Mouse (Mus musculus) myocyte (in vitro differentiated cells): ENCODE measurements around the gene Nsmce1. TPM values are rescaled to one million over a fixed set of nuclear protein-coding genes. Genes with fewer than 3 reads are reported as not detected.

Experiments
- H3K27me3 ChIP-seq: one replicate; pipeline ENCODE4 v1.6.1; 2011; ENCODE audit not compliant: control insufficient read depth, insufficient read depth, insufficient read length
- H3K36me3 ChIP-seq: one replicate; pipeline ENCODE4 v1.6.1; 2011; ENCODE audit not compliant: control insufficient read depth, insufficient read depth
- H3K4me2 ChIP-seq: one replicate; pipeline ENCODE4 v1.6.1; 2011; ENCODE audit warnings: low read depth, control low read depth
- H3K4me3 ChIP-seq: one replicate; pipeline ENCODE4 v1.5.1; 2011; ENCODE audit warnings: mild to moderate bottlenecking, control low read depth, moderate library complexity
- H3K79me2 ChIP-seq: one replicate; pipeline ENCODE4 v1.6.1; 2011; ENCODE audit not compliant: control insufficient read depth, insufficient read depth
- H3ac ChIP-seq: one replicate; pipeline ENCODE4 v1.6.1; 2011; ENCODE audit not compliant: control insufficient read depth, insufficient read length
- CEBPB ChIP-seq: IDR thresholded peaks from 2 replicates; pipeline ENCODE4 v1.6.1; 2011; ENCODE audit warnings: mild to moderate bottlenecking, moderate library complexity; ENCODE audit not compliant: poor library complexity, insufficient read depth, severe bottlenecking
- E2F4 ChIP-seq: IDR thresholded peaks from one replicate; pipeline ENCODE4 v1.6.1; 2011; ENCODE audit warnings: mild to moderate bottlenecking, control low read depth, moderate library complexity; ENCODE audit not compliant: insufficient read depth
- MAX ChIP-seq: IDR thresholded peaks from one replicate; pipeline ENCODE4 v1.6.1; 2011; ENCODE audit warnings: low read depth, mild to moderate bottlenecking, control low read depth
- MYOD1 ChIP-seq, 3 experiments: IDR thresholded peaks; one replicate each; pipeline ENCODE4 v1.6.1; 2011; ENCODE audit warnings: control low read depth in 2 of 3, low read depth in 2 of 3, mild to moderate bottlenecking in 2 of 3, moderate library complexity in 1 of 3; ENCODE audit not compliant: insufficient read length in 2 of 3, control insufficient read depth in 1 of 3
- MYOG ChIP-seq, 3 experiments: IDR thresholded peaks; one replicate each; pipeline ENCODE4 v1.6.1; 2011; ENCODE audit warnings: control low read depth in 2 of 3, low read depth in 2 of 3, mild to moderate bottlenecking in 2 of 3; ENCODE audit not compliant: insufficient read length in 2 of 3, control insufficient read depth in 1 of 3, insufficient read depth in 1 of 3
- POLR2A ChIP-seq: IDR thresholded peaks from one replicate; pipeline ENCODE4 v1.6.1; 2011; ENCODE audit warnings: low read depth, mild to moderate bottlenecking, control low read depth, moderate library complexity; ENCODE audit not compliant: insufficient read length
- POLR2AphosphoS2 ChIP-seq: IDR thresholded peaks from one replicate; pipeline ENCODE4 v1.6.1; 2011; ENCODE audit warnings: low read depth, control low read depth; ENCODE audit not compliant: insufficient read length
- REST ChIP-seq: IDR thresholded peaks from one replicate; pipeline ENCODE4 v1.6.1; 2011; ENCODE audit warnings: mild to moderate bottlenecking, control low read depth, moderate library complexity; ENCODE audit not compliant: insufficient read depth, insufficient read length
- SRF ChIP-seq: IDR thresholded peaks from one replicate; pipeline ENCODE4 v1.6.1; 2011; ENCODE audit warnings: low read depth; ENCODE audit not compliant: control insufficient read depth, insufficient read length
- TCF12 ChIP-seq: IDR thresholded peaks from one replicate; pipeline ENCODE4 v1.6.1; 2011; ENCODE audit warnings: mild to moderate bottlenecking, control low read depth; ENCODE audit not compliant: poor library complexity, insufficient read depth, severe bottlenecking
- TCF3 ChIP-seq: IDR thresholded peaks from one replicate; pipeline ENCODE4 v1.6.1; 2011; ENCODE audit warnings: low read depth, control low read depth; ENCODE audit not compliant: insufficient read length
- USF1 ChIP-seq: IDR thresholded peaks from one replicate; pipeline ENCODE4 v1.6.1; 2011; ENCODE audit warnings: low read depth, mild to moderate bottlenecking, control low read depth, moderate library complexity
- polyA plus RNA-seq: library from polyadenylated mRNA; unstranded; fragments of >200 nt; fragmentation: generic; extraction: Trizol; gene quantifications from one replicate; pipeline ENCODE4 v1.2.1, GENCODE M21; 2012; ENCODE audit warnings: missing spikeins

Nsmce1 gene
- polyA plus RNA-seq, 1 experiment: 78.3 TPM

DNA sequence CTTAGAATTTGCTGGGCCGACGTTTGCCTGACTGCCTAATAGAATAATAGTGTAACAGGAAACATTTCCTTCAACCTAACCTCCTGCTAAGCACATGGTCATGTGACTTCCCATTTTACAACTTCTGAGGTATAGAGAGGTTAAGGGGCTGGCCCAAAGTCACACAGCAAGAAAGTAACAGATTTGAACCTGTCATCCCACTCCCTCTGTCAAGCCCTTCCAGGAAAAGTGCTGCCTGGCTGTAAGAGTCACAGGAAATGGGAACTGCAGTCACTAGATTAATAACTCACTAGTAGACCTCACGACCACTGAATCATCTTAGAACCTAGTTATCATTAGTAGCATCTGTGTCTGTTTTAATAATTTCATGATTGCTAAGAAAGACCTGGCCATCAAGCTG is 68.3 kb downstream of the Nsmce1 start:
- Histone ChIP-seq H3K79me2 (no peaks in the 10 kb centered on the region), H3K27me3 (no peaks in the 10 kb centered on the region), H3ac (no peak overlapping the region), H3K4me3 (no peak overlapping the region), H3K4me2 (no peak overlapping the region), H3K36me3 (no peaks in the 10 kb centered on the region)
- no peak for TF ChIP-seq USF1
- no peak for TF ChIP-seq POLR2AphosphoS2
- TF ChIP-seq TCF12: no peak
- TF ChIP-seq SRF: no peak
- TF ChIP-seq MAX: no peak
- no peak for TF ChIP-seq MYOD1 (IDR thresholded peaks at IDR 0.05; ENCODE audit: control insufficient read depth in 1 of 3, insufficient read length in 2 of 3, low read depth in 2 of 3)
- no peak for TF ChIP-seq TCF3
- no peak for TF ChIP-seq CEBPB
- no peak for TF ChIP-seq MYOG (IDR thresholded peaks at IDR 0.05; ENCODE audit: control insufficient read depth in 1 of 3, insufficient read depth in 1 of 3, insufficient read length in 2 of 3, low read depth in 2 of 3)
- no peak for TF ChIP-seq E2F4
- TF ChIP-seq POLR2A: no peak
- no peak for TF ChIP-seq REST

DNA sequence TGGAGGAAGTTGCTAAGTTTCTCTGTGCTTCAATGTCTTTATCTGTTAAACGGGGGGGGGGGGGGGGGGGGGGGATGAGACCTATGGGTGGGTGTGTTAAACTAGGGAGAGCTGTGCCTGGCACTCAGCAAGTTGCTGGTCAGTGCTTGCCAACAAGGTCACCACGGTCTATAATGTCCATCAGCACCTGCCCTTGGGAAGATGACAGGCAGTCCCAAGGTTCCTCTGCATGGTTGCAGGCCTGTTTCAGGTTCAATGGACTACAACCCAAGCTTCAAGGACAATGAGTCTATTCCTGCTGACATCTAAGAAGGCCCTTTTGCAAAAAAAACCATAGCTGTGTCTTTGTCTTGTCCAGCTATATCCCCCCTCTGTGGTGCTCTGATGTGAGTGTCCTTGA is 69.5 kb downstream of the Nsmce1 start:
- TF ChIP-seq MAX (no peak), POLR2A (no peak), TCF3 (no peak), MYOD1 (IDR thresholded peaks at IDR 0.05; ENCODE audit: control insufficient read depth in 1 of 3, insufficient read length in 2 of 3, low read depth in 2 of 3) (no peak)
- H3K4me2 ChIP-seq: no peak overlapping the region
- H3ac ChIP-seq: no peak overlapping the region
- H3K27me3 ChIP-seq: no peaks in the 10 kb centered on the region
- no peak overlapping the region for H3K4me3 ChIP-seq
- no peaks in the 10 kb centered on the region for H3K36me3 ChIP-seq
- H3K79me2 ChIP-seq: no peaks in the 10 kb centered on the region

DNA sequence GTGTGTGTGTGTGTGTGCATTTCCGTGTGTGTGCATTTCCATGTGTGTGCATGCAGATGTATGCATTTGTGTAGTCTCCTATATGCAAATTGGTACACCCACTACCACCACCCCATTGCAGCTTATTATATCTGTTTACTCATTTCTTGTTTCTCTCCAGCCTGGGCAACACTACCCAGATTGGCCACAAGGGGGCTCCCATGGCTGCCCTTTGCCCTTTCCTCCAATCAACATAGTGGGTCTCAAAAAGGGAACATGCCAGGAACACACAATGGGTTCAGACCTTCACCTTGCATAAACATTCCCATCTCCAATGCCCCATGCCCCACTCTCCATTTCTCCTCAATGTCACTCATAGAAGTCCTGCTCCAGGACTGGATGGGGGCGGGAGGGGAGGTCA is 71.2 kb downstream of the Nsmce1 start:
- H3K4me3 ChIP-seq: no peak overlapping the region

DNA sequence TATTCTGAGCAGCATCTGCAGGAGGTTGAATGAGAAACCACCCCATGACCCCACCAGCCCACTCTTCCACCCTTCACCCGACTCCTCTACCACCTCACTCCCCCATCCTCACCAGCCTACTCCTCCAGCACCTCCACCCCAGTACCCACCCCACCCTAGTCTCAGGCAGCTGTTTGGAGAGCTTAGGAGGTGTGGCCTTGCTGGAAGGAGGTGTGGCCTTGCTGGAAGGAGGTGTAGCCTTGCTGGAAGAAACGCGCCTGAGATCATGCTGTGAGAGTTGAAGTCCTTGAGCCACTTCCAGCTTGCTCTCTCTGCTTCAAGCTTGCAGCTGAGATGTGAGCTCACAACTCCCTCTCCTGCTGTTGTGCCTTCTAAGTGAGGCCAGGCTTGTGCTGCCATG is 73.0 kb downstream of the Nsmce1 start:
- Histone ChIP-seq H3K36me3 (no peaks in the 10 kb centered on the region), H3K79me2 (no peaks in the 10 kb centered on the region), H3K27me3 (peaks cover 5% of the 10 kb centered on the region), H3K4me3 (no peak overlapping the region), H3ac (no peak overlapping the region), H3K4me2 (no peak overlapping the region)
- TF ChIP-seq POLR2A: no peak
- TF ChIP-seq REST: no peak
- no peak for TF ChIP-seq TCF3
- no peak for TF ChIP-seq MYOD1 (IDR thresholded peaks at IDR 0.05; ENCODE audit: control insufficient read depth in 1 of 3, insufficient read length in 2 of 3, low read depth in 2 of 3)
- no peak for TF ChIP-seq MYOG (IDR thresholded peaks at IDR 0.05; ENCODE audit: control insufficient read depth in 1 of 3, insufficient read depth in 1 of 3, insufficient read length in 2 of 3, low read depth in 2 of 3)
- TF ChIP-seq USF1: no peak
- TF ChIP-seq MAX: no peak
- no peak for TF ChIP-seq TCF12
- TF ChIP-seq CEBPB: no peak
- no peak for TF ChIP-seq SRF
- no peak for TF ChIP-seq POLR2AphosphoS2
- no peak for TF ChIP-seq E2F4

More for the DNA sequence above, 71.2 kb downstream of the Nsmce1 start:
- Histone ChIP-seq H3K79me2 (no peaks in the 10 kb centered on the region), H3K27me3 (peaks cover 5% of the 10 kb centered on the region), H3K36me3 (no peaks in the 10 kb centered on the region), H3ac (no peak overlapping the region), H3K4me2 (no peak overlapping the region)
- TF ChIP-seq USF1 (no peak), CEBPB (no peak), POLR2AphosphoS2 (no peak), MAX (no peak), SRF (no peak), MYOG (IDR thresholded peaks at IDR 0.05; ENCODE audit: control insufficient read depth in 1 of 3, insufficient read depth in 1 of 3, insufficient read length in 2 of 3, low read depth in 2 of 3) (no peak)

Other genes with a start within 250 kb of the Nsmce1 start
- gene Kdm8, start 46.9 kb downstream of the Nsmce1 start, polyA plus RNA-seq: 4.0 TPM
- gene Il4ra, start 60.5 kb upstream of the Nsmce1 start, polyA plus RNA-seq: 10.7 TPM
- 0.59 TPM for gene Il21r, start 111.8 kb upstream of the Nsmce1 start, polyA plus RNA-seq
- 38.3 TPM for gene Gtf3c1, start 216.2 kb upstream of the Nsmce1 start, polyA plus RNA-seq
- 5.5 TPM for gene D430042O09Rik, start 216.3 kb upstream of the Nsmce1 start, polyA plus RNA-seq